Mouse (Mus musculus): ENCODE measurements around the gene Vmn2r118. TPM values are rescaled to one million over a fixed set of nuclear protein-coding genes. Genes with fewer than 3 reads are reported as not detected.

The Vmn2r118 gene
- not detected for total RNA-seq (2021)
- long read RNA-seq, experiment 1: 0 reads
- long read RNA-seq, experiment 2: 0 reads

DNA sequence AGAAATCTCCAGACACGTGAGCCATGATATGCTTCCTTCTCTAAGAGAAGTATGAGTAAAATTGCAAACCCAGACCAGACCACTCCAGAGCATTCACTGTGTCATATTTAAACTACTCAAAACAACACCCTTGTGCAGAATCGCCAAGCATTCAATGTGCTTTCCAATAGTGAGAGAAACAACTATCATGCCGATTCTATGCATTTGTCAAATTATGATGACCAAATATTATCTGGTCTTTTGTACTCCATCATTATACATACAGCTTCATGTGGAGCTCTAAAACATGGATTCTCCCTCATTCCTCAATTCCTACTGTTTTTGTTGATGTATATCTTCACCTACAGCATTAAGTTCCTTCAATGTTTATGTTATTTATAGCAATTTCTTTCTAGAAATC lies at the start of gene Vmn2r118:
TSS of gene Vmn2r118 (minus strand) at position 101 of the 400 bp plus-strand sequence.
- DNase-seq: no peak

- no peak for DNase-seq
Observed at GRCm38 (mm10) chr17:55661099-55661498, 36.1 kb upstream of the Vmn2r118 start.

DNA sequence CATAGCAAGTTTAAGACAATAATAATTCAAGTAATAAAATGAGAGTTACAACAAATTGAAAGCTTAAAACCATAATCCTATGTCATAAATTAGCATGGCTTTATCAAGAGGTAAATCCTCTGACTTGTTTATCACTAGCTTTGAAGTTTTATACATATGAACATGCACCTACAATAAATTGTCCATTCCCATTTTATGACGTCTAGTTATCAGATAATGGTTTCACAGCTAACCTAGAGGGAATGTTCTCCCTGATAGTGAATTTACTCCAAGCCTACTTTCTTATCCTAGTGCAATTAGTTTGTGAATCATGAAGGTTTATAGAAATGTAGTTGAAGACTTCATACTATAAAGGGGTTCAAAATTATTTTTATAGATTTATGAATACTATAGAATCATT lies 34.2 kb downstream of the Vmn2r118 start:
- DNase-seq: no peak

- DNase-seq: no peak
Observed at GRCm38 (mm10) chr17:55561774-55562173, 63.2 kb downstream of the Vmn2r118 start.

GRCm38 (mm10) chr17:55548476-55548875 lies 76.5 kb downstream of the Vmn2r118 start:
- no peak for DNase-seq

Other genes with a start within 250 kb of the Vmn2r118 start
- not detected for gene St6gal2, start 179.8 kb downstream of the Vmn2r118 start, total RNA-seq (2021)
- gene Pot1b, start 87.4 kb upstream of the Vmn2r118 start, total RNA-seq (2021): 1 to 10 TPM; 1.3 to 2.4 TPM
- under 1 TPM in 1 of 2 experiments, not detected in 1; 0.19 TPM for gene Adgre4, start 124.8 kb upstream of the Vmn2r118 start, total RNA-seq (2021)

Measured in gastrocnemius, postnatal 25 days (tissue).